Mouse (Mus musculus) neural tube, embryonic 12.5 days (tissue): ENCODE measurements around the gene Bsnd. TPM values are rescaled to one million over a fixed set of nuclear protein-coding genes. Genes with fewer than 3 reads are reported as not detected.

ENCODE experiments used
- ATAC-seq: fragments of 200-750 bp; cut with Nextera tagmentation; 2 replicates; pipeline ENCODE4 v1.8.0; 2017; ENCODE audit warnings: low read depth, mild to moderate bottlenecking, moderate TSS enrichment, moderate library complexity; ENCODE audit not compliant: low FRiP score
- H3K27ac ChIP-seq: fragments of 300-500 bp; sonication (generic); 2 replicates; pipeline ENCODE4 v1.5.1; 2016
- H3K27me3 ChIP-seq: fragments of 300-500 bp; sonication (generic); replicated peaks from 2 replicates; pipeline ENCODE4 v1.6.1; 2016; ENCODE audit warnings: mild to moderate bottlenecking
- H3K36me3 ChIP-seq: fragments of 300-500 bp; sonication (generic); 2 replicates; pipeline ENCODE4 v1.6.1; 2016; ENCODE audit warnings: mild to moderate bottlenecking
- H3K4me1 ChIP-seq: fragments of 300-500 bp; sonication (generic); 2 replicates; pipeline ENCODE4 v1.6.1; 2016
- H3K4me2 ChIP-seq: fragments of 300-500 bp; sonication (generic); replicated peaks from 2 replicates; pipeline ENCODE4 v1.6.1; 2016; ENCODE audit warnings: mild to moderate bottlenecking
- H3K4me3 ChIP-seq: fragments of 300-500 bp; sonication (generic); 2 replicates; pipeline ENCODE4 v1.5.1; 2016
- H3K9ac ChIP-seq: fragments of 300-500 bp; sonication (generic); 2 replicates; pipeline ENCODE4 v1.6.1; 2016; ENCODE audit warnings: mild to moderate bottlenecking
- H3K9me3 ChIP-seq: fragments of 300-500 bp; sonication (generic); 2 replicates; pipeline ENCODE4 v1.6.1; 2016; ENCODE audit warnings: mild to moderate bottlenecking
- WGBS: fragments of 180-500 bp; shearing (Covaris S2); methylation state at CpG from one replicate; pipeline ENCODE4 v1.1.7; 2016; 5-methylcytosine and 5-hydroxymethylcytosine counted together
- polyA plus RNA-seq: library from polyadenylated mRNA; unstranded; fragments of >200 nt; fragmentation: Nextera tagmentation; extraction: Ambion mirVana; gene quantifications from 2 replicates; pipeline ENCODE4 v1.2.1, GENCODE M21; 2016

Gene Bsnd
- polyA plus RNA-seq, result not detected in 2 replicates

DNA sequence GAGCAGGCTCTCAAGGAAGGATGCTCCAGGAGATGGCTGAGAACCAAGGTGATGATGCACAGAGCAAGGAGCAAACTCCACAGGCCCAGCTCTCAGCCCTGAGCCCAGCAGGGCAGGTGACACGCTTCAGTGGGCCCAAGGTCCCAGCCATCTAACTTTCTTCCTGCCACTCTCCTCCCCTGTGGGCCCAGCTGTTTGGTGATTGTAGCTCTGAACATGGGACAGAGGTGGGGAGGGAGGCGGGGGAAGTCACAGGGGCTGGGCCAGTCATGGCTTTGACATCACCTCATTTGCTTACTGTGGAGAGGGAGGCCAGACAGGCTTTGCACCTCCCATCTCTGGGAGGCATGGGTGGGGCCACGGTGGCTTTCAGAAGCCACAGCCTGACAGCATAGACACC lies at the start of gene Bsnd:
Gene Bsnd, minus strand, starts transcription at position 168 of the 400 bp plus-strand sequence.
- Histone ChIP-seq H3K9me3 (no peaks in the 10 kb centered on the region), H3K9ac (no peak within 1 kb of the TSS), H3K4me1 (no peaks in the 10 kb centered on the region), H3K4me2 (no peak within 1 kb of the TSS), H3K36me3 (no peaks in the 10 kb centered on the region), H3K27ac (no peak within 1 kb of the TSS), H3K27me3 (no peaks in the 10 kb centered on the region), H3K4me3 (no peak within 1 kb of the TSS)
- no peak for ATAC-seq
- WGBS, result 58% methylated on average over 3 of the region's 3 CpGs

DNA sequence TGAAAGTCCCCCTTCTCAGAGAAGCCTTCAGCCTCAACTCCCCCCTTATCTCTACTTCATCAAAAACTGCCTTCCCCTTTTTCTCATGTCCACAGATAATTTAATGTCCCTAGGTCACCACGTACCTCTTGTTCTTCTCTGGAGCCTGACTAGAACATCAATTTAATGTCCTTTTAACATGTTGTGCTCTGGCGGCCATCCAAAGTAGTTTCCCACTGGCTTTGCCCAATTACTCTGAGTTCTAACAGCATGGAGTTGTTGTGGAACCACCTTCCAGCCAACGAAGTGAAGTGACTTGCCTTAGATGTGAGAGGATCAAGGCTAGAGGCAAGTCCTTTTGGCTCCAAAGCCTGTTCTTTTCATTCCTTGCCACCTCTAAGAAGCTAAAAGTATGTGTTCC lies 49.4 kb upstream of the Bsnd start:
- no peak for ATAC-seq
- H3K4me3 ChIP-seq, result no peak overlapping the region
- no peaks in the 10 kb centered on the region for H3K36me3 ChIP-seq
- WGBS, result 58% methylated on average over 3 of the region's 3 CpGs
- H3K9me3 ChIP-seq, result no peaks in the 10 kb centered on the region
- H3K4me2 ChIP-seq, result no peak overlapping the region
- H3K4me1 ChIP-seq, result no peaks in the 10 kb centered on the region; the same call in 1 of the 2 replicates
- no peaks in the 10 kb centered on the region for H3K27me3 ChIP-seq
- no peak overlapping the region for H3K27ac ChIP-seq
- no peak overlapping the region for H3K9ac ChIP-seq

DNA sequence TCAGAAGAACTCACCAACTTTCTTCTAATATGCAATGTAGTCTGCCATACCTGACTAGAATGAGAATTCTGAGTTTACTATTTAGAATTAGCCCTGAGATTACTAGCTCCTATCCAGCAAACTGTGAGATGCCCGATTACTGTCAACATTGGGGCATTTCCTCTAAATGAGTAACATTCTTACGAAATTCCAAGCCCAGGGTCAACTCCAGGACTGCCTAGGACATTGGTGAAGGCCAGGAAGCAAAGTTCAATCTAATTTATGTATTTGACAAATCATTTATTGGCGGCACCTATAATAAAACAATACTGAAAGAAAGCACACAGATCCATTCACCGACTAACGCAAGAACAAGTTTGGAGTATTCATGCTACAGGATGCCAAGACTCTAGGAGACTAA lies 47.7 kb upstream of the Bsnd start:
- 90% methylated on average over 5 of the region's 5 CpGs for WGBS
- ATAC-seq, result no peak
- H3K4me1 ChIP-seq, result no peaks in the 10 kb centered on the region
- H3K9me3 ChIP-seq, result no peaks in the 10 kb centered on the region
- H3K27me3 ChIP-seq, result no peaks in the 10 kb centered on the region
- no peaks in the 10 kb centered on the region for H3K36me3 ChIP-seq
- H3K27ac ChIP-seq, result no peak overlapping the region
- no peak overlapping the region for H3K4me2 ChIP-seq
- H3K9ac ChIP-seq, result no peak overlapping the region
- no peak overlapping the region for H3K4me3 ChIP-seq

DNA sequence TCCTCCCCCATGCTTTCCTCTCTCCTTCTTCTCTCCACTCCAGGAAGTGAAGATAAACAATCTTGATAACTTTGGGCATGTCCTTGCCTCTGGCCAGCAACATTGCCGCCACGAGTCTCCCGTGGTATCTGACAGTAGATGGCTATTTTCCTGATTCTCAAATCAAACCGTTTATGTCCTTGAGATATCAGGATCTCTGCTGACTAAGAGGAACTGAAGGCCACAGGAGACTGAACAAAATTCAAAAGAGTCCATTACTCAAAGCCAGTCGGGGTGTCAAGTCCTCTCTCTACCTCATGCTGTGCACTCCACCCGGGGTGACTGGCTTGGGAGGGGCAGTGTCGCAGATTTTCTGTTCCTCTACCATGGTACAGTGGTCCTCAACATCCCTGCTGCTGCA lies 42.2 kb upstream of the Bsnd start:
- 72% methylated on average over 7 of the region's 7 CpGs for WGBS
- no peaks in the 10 kb centered on the region for H3K9me3 ChIP-seq
- no peak overlapping the region for H3K27ac ChIP-seq
- no peak overlapping the region for H3K4me3 ChIP-seq
- no peak overlapping the region for H3K9ac ChIP-seq
- no peak for ATAC-seq
- no peaks in the 10 kb centered on the region for H3K27me3 ChIP-seq
- H3K4me2 ChIP-seq, result no peak overlapping the region
- H3K4me1 ChIP-seq, result 0 out of 2 replicates have a peak, but pooled peaks cover 3% of the 10 kb centered on the region
- H3K36me3 ChIP-seq, result no peaks in the 10 kb centered on the region

DNA sequence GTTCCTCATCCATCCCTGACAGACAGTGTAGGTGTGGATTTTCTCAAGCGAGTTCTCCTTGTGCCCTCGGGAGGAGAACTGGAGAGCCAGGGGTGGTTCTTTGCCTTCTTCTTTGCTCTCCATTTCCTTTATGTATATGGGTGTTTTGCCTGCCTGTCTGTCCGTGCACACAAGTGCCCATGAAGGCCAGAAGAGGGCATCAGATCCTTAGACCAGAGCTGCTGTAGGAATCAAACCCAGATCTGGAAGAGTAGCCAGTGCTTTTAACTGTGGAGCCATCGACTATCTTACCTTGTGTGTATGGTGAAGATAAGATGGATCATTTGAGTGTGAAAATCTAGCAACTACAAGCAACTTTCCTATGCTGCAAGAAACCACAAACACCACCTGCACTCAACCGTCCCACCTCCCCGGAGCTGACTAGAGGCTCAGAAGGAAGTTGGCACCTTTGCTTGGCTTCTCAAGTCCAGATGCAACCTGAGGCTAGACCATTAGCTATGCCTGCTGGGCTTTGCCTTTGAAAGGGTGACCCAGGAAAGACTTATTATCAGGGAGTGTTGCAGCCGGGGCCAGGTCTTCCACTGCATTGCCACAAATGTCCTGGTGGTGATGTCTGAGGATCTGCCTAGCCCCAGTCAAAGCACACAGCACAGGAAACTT lies 41.5 kb upstream of the Bsnd start:
- 60% methylated on average over 7 of the region's 7 CpGs for WGBS
- H3K4me1 ChIP-seq, result 0 out of 2 replicates have a peak, but pooled peaks cover 3% of the 10 kb centered on the region
- no peak for ATAC-seq
- H3K27me3 ChIP-seq, result no peaks in the 10 kb centered on the region
- no peaks in the 10 kb centered on the region for H3K9me3 ChIP-seq
- no peaks in the 10 kb centered on the region for H3K36me3 ChIP-seq
- H3K9ac ChIP-seq, result no peak overlapping the region
- H3K27ac ChIP-seq, result no peak overlapping the region
- no peak overlapping the region for H3K4me3 ChIP-seq
- H3K4me2 ChIP-seq, result no peak overlapping the region

DNA sequence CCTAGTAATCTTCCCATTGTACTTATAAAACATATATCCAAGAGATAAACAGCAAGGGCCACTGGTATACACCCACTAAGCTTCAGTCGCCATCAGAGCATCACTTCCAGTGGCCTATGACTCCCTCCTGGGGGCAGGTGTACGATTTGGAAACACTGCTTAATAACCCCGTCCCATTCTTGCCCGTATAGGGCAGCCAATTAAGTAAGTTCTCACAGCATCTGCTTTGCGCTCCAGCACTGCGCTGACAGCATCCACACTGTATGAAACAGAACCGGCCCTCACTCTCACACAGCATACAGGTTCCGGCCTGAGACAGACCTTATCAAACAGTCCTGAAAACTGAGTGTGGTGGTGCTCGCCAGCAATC lies 38.0 kb upstream of the Bsnd start:
- no peak overlapping the region for H3K27ac ChIP-seq
- no peaks in the 10 kb centered on the region for H3K27me3 ChIP-seq
- no peak overlapping the region for H3K9ac ChIP-seq
- H3K9me3 ChIP-seq, result no peaks in the 10 kb centered on the region
- WGBS, result 65% methylated on average over 9 of the region's 9 CpGs
- H3K4me2 ChIP-seq, result no peak overlapping the region
- 0 out of 2 replicates have a peak, but pooled peaks cover 3% of the 10 kb centered on the region for H3K4me1 ChIP-seq
- H3K36me3 ChIP-seq, result no peaks in the 10 kb centered on the region
- ATAC-seq, result peak; percentile 46
- H3K4me3 ChIP-seq, result no peak overlapping the region

DNA sequence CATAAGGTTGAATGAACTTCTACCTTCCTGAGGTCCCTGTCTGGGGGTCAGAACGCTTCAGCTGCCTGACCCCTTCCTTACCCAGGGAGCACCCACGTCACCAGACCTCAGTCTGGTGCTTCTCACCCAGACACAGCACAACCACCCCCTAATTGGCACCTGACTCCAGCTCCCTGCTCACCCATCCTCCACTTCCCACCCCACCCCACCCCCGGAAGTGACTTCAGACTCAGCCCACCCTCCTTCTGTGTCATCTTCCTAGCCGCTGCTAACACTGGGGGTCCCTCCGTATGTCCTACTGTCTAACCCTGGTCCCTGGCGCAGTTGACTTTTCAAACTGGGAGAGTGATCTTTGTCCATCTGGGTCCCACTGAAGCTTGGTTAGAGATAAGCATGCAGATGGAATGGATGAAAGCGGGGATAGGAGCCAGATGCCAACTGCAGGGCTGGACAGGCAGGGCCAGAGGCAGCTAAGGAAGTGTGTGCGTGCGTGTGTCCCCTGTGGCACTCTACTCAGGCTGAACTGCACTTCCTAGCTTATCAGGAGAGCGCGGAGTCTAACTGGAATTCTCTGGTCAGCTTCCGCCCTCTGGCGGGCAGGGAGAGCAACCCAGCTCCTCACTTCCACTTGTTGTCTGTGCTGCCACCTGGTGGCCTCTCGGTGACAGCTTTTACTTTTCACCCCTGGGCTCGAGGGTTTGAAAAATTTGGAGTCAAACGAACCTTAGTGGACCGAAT lies 37.5 kb upstream of the Bsnd start:
- 18% methylated on average over 17 of the region's 17 CpGs for WGBS
- Histone ChIP-seq H3K4me3 (no peak overlapping the region), H3K4me1 (0 out of 2 replicates have a peak, but pooled peaks cover 3% of the 10 kb centered on the region), H3K36me3 (no peaks in the 10 kb centered on the region), H3K9ac (peak overlapping the region; percentile 44; the same call in 1 of the 2 replicates), H3K27ac (no peak overlapping the region), H3K27me3 (no peaks in the 10 kb centered on the region), H3K4me2 (peak overlapping the region; percentile 46), H3K9me3 (no peaks in the 10 kb centered on the region)
- ATAC-seq, result peak; percentile 90

DNA sequence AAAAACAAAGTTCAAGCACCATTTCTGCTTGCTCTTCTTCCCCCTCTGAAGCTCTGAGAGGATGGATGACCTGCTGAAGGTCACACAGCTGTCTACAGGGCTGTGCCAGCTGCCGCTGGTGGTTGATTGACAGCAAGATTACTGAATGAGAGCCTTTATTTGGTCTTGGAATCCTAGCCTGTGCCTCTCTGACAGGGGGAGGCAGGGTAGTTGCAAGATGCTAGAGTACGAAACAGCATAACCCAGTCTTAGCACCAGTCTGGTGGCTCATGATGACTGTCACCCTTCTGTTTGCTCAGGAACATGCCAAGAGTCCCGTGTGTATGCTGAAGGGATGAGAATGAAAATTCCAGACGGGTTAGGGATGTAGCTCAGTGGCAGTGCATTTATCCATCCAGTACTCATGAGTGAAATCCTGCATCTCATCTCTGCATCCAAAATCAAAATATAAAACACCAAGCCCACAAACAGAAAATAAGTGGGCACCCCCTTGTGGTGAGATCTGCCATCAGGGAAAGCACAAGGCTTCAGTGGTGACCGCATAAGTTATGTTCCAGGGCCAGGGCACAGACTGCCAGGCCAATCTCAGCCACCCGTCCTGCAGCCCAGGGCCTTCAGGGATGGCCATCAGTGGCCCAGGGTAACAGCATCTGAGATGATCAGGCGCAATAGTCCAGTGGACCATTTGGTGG lies 35.9 kb upstream of the Bsnd start:
- H3K36me3 ChIP-seq, result no peaks in the 10 kb centered on the region
- ATAC-seq, result no peak
- H3K4me1 ChIP-seq, result 0 out of 2 replicates have a peak, but pooled peaks cover 3% of the 10 kb centered on the region
- H3K4me3 ChIP-seq, result no peak overlapping the region
- no peak overlapping the region for H3K9ac ChIP-seq
- no peak overlapping the region for H3K4me2 ChIP-seq
- H3K27me3 ChIP-seq, result no peaks in the 10 kb centered on the region
- WGBS, result 79% methylated on average over 7 of the region's 7 CpGs
- H3K27ac ChIP-seq, result no peak overlapping the region
- H3K9me3 ChIP-seq, result no peaks in the 10 kb centered on the region

DNA sequence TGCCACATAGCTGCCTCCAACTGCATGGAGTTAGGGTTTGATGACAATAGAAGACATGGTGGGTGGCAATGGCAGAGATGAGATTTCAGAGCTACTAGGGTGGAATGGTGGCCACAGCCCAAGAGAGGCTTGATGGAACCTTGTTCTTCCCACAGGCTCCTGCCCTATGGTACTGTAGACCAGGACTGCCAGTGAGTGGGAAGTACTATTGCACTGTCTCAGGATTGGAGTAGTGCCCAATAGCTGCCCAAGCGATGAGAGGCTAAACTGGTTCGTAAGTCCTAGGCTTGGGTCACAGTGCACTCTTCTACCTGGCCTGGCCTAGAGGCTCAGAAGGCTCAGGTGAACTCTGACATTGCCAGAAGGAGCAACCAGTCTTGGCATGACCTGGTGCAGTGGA lies 32.9 kb upstream of the Bsnd start:
- Histone ChIP-seq H3K9ac (no peak overlapping the region), H3K27me3 (no peaks in the 10 kb centered on the region), H3K4me1 (0 out of 2 replicates have a peak, but pooled peaks cover 3% of the 10 kb centered on the region), H3K9me3 (no peaks in the 10 kb centered on the region), H3K27ac (no peak overlapping the region), H3K36me3 (no peaks in the 10 kb centered on the region), H3K4me3 (no peak overlapping the region), H3K4me2 (no peak overlapping the region)
- ATAC-seq, result no peak
- WGBS, result 96% methylated on average over 2 of the region's 2 CpGs

DNA sequence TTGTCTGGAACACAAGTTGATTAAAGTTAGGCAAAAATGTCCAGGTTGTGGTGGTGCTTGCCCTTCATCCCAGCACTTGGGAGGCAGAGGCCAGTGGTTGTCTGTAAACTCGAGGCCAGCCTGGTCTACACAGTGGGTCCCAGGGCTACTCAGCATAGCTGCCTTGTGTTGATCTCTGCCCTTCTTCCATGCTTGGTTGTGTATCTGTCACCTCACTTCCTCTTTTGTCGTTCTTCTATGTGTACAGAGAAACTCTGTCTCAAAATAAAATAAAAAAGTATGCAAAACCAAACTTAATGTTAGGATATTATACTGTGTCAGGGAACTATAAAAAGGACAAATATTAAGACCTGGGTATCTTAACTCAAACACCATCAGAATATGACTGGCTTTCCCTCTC lies 32.0 kb upstream of the Bsnd start:
- Histone ChIP-seq H3K4me3 (no peak overlapping the region), H3K4me1 (no peaks in the 10 kb centered on the region), H3K36me3 (no peaks in the 10 kb centered on the region), H3K27ac (no peak overlapping the region), H3K27me3 (no peaks in the 10 kb centered on the region), H3K9ac (no peak overlapping the region), H3K9me3 (no peaks in the 10 kb centered on the region), H3K4me2 (no peak overlapping the region)
- ATAC-seq, result no peak
- 76% methylated on average over 2 of the region's 2 CpGs for WGBS

DNA sequence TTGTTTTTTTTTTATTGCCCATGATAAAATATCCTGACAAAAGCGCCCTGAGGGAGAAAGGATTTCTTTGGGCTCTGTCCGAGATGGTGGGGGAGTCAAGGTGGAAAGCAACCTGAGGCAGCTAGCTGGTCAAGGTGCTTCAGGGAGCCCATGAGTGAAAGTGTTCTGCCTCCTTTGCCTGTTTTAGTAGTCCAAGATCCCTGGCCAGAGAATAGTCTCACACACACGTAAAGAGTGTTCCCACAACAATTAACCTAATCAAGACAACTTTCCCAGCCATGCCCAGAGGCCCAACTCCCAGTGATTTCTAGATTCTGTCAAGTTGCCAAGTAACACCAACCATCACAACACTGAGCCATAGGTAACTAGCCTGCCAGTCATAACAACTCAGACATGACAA lies 30.5 kb upstream of the Bsnd start:
- no peak for ATAC-seq
- H3K9ac ChIP-seq, result no peak overlapping the region
- WGBS, result 57% methylated on average over 3 of the region's 3 CpGs
- no peaks in the 10 kb centered on the region for H3K36me3 ChIP-seq
- H3K9me3 ChIP-seq, result no peaks in the 10 kb centered on the region
- H3K4me1 ChIP-seq, result no peaks in the 10 kb centered on the region
- H3K4me2 ChIP-seq, result no peak overlapping the region
- H3K27ac ChIP-seq, result no peak overlapping the region
- H3K4me3 ChIP-seq, result no peak overlapping the region
- no peaks in the 10 kb centered on the region for H3K27me3 ChIP-seq

DNA sequence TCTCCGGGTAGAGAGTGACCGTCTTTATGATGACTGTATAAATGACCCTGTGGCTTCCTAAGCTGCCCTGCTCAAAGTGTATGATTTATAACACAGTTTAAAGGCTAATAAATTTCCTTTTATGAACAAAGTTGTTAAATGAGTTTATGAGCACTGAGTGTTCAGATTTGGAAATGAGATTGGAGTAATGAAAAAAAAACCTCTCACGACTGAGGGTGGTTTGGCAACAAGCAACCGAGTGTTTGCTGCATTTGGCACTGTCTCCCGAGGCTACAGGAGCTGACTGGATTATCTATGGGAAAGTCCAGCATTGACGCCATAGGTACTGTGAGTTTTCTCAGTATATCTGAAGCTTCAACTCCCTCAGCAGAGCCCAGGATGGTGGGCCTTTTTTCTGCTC lies 22.5 kb upstream of the Bsnd start:
- no peaks in the 10 kb centered on the region for H3K36me3 ChIP-seq
- H3K9me3 ChIP-seq, result no peaks in the 10 kb centered on the region
- H3K4me1 ChIP-seq, result no peaks in the 10 kb centered on the region
- H3K27ac ChIP-seq, result no peak overlapping the region
- no peak overlapping the region for H3K4me2 ChIP-seq
- no peak overlapping the region for H3K4me3 ChIP-seq
- no peak overlapping the region for H3K9ac ChIP-seq
- 69% methylated on average over 6 of the region's 6 CpGs for WGBS
- H3K27me3 ChIP-seq, result no peaks in the 10 kb centered on the region
- no peak for ATAC-seq
